Mouse (Mus musculus) cerebellum, adult 11-12 months (tissue): ENCODE data around the gene Zbtb34.
A peak's percentile ranks its signal among the peaks of the same experiment; 100 is the strongest.

Experiments used
- DNase-seq: peaks from one replicate; pipeline ENCODE4 v3.0.0; 2022

The Zbtb34 gene

DNA sequence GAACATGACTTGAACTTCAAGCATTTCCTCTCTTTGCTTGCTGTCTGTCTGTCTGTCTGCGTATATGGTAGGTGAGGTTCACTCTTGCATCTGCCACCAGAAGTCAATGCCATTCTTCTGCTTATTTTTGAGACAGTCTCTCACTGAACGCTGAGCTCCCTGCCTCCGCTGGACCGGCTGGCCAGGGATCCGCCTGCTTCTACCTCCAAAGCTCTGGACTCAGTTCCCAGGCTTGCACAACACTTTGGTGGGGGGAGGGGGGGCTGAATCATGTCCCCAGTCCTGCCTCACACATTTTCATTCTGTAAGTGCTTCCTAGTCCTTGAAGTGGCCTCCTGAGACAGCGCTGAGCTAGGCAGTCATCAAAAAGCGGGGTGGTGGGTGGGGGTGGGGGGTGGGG, 32.0 kb downstream of the Zbtb34 start:
- no peak for DNase-seq

- DNase-seq, result no peak
These were observed 34.1 kb downstream of the Zbtb34 start for GRCm38 (mm10) chr2:33397036-33397435.

GRCm38 (mm10) chr2:33395053-33395452, 36.1 kb downstream of the Zbtb34 start:
- no peak for DNase-seq

DNA sequence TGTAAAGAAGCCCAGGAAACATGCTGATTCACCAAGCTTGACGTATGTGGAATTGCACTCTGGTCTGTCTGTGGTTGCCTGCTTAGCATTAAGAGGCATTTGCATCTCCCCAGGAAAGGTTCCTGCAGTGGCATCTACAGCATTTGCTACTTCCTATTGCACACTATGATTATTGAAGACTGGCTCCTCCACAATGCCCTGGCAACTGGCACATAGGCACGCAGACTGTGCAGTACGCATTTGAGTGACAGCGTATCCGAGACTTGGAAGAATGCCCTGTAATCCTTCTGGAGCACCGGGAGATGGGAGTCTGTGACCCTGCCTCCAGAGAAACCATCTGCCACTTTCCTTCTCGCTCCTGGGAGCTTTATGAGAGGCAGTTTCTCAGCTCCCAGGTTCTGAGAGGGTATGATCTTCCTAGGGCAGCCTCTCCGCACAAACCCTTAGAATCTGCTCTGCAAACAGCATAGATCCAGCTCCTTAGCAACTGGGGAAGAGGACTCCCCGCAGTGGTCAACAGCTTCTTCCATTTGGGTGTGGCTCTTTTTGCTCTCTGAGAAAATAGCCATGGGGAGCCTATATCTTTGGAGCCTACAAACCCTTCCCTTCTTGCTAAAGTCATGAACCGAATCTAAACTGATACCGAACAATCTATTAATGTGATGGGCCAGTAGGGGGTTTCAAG, 37.0 kb downstream of the Zbtb34 start:
- DNase-seq, result peak; percentile 81

DNA sequence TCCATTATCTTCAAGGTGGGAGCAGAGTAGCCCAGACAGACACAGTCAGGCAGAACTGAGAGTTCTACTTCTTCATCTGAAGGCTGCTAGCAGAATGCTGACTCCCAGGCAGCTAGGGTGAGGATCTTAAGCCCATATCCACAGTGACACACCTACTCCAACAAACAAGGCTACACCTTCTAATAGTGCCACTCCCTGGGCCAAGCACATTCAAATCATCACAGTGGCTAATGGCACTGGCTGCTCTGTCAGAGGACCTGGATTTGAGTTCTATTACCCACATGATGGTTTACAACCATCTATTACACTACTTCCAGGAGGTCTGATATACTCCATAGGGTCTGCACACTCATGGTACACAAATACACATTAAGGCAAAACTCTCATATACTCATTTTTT, 38.1 kb downstream of the Zbtb34 start:
- no peak for DNase-seq

- no peak for DNase-seq
These were observed 59.3 kb downstream of the Zbtb34 start for GRCm38 (mm10) chr2:33371648-33372408.

- peak; percentile 99 for DNase-seq
These were observed 60.1 kb downstream of the Zbtb34 start, which contains the start of gene Ralgps1 for GRCm38 (mm10) chr2:33370777-33371647. Ralgps1 (minus strand) TSS chr2:33371486.

- DNase-seq, result no peak
These were observed 60.8 kb downstream of the Zbtb34 start for GRCm38 (mm10) chr2:33370276-33370776.

DNA sequence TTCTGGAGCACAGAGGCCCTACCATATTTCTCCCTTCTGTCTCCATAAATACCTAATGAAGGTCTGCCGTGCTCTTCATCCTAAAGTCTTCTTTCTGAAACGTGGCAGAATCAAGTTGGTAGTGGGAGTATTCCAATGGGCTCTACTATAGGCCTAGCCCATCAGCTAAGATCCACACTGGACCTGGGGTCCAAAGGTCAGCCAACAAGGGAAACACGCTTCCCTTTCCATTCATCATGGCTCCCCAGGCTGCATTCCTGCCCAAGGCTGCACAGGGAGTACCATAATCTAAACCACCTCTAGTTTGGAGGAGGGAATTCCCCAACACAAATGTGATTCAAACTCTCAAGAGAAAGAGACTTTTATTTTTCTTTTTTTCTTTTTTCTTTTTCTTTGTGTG, 61.7 kb downstream of the Zbtb34 start:
- DNase-seq, result peak; percentile 10

- no peak for DNase-seq
These were observed 62.6 kb downstream of the Zbtb34 start for GRCm38 (mm10) chr2:33368486-33368885.

- DNase-seq, result no peak
These were observed 65.2 kb downstream of the Zbtb34 start for GRCm38 (mm10) chr2:33365703-33366471.

DNA sequence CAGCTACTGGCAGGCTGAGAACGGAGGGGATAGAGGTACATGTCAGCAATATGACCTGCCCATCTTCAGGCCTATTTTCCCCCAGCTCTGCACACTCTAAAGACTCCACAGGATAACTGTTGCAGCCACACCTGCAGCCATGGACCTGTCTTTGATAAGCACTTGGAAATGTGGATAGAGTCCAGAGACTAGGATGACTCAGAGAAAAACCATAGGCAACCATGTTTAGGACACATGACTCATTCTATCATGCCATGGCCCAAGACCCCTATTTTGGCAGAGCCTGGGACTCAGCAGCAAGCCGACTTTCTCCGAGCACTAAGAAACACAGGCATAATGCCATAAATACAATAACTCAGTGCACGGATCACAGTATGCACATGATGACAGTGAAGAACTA, 66.5 kb downstream of the Zbtb34 start:
- DNase-seq, result no peak

- no peak for DNase-seq
These were observed 67.2 kb downstream of the Zbtb34 start for GRCm38 (mm10) chr2:33363890-33364289.

DNA sequence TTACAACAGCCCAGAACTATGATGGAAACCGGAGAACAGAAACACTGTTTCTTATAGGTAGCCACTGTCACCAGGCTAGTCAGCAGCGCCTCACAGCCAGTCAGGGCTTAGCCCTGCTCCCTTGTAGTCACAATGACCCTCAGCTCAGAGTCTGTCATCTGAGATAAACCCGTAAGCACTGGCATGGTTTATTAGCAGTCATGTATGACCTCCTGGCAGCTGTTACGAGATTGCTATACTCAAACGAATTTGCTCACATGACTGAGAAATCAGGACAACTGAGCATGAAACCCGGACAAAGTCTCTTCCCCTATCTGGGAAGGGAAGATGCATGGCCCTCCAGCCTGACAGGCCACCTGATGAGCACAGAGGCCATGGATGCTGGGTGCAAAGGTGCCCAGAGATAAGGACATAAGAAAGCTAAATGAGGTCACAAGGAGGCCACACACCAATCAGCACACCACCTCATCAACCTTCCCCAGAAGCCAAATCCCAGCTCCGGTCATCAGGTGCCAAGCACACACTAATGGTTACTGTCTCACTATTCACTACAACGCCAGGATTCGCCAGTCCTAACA, 69.9 kb downstream of the Zbtb34 start:
- DNase-seq, result no peak

GRCm38 (mm10) chr2:33360564-33360963, 70.6 kb downstream of the Zbtb34 start:
- DNase-seq, result no peak

DNA sequence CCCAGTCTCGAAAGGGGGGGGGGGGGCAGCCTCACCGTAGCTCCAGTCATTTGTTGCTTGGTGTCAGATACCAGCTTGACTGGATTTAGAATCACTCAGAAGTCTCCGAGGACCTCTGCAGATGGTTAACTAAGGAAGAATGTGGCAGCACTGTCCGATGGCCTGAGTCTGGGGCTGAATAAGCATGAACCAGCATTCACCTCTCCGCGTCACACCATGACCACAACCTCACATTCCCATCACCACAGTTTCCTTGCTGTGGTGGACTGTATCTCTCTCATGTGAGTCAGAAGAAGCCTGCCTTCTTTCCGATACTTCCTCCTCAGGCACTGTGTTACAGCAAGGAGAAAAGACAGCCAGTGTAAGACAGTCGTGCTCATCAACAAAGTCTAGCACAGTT, 71.9 kb downstream of the Zbtb34 start:
- no peak for DNase-seq

GRCm38 (mm10) chr2:33357250-33357838, 73.8 kb downstream of the Zbtb34 start:
- no peak for DNase-seq
